Mouse (Mus musculus) MEL (cell line): ENCODE measurements around the gene Mdga1.

Experiments used
- CTCF ChIP-seq, 3 experiments: IDR thresholded peaks in 2 of 3; conservative IDR thresholded peaks in 1 of 3; 2 replicates each; pipeline ENCODE4 v1.5.1; 2011 to 2012; ENCODE audit warnings: low read length in 3 of 3, low read depth in 2 of 3, mild to moderate bottlenecking in 2 of 3, improper control_type of control experiment in 1 of 3, inconsistent platforms in 1 of 3, mixed read lengths in 1 of 3, moderate library complexity in 1 of 3; ENCODE audit not compliant: control insufficient read depth in 1 of 3, insufficient read depth in 1 of 3, poor library complexity in 1 of 3, severe bottlenecking in 1 of 3
- GATA1 ChIP-seq: IDR thresholded peaks from 2 replicates; pipeline ENCODE4 v1.6.1; 2011; ENCODE audit warnings: low read depth, low read length, improper control_type of control experiment
- KAT2A ChIP-seq: conservative IDR thresholded peaks from 2 replicates; pipeline ENCODE4 v1.6.1; 2012; ENCODE audit warnings: low read depth, low read length, improper control_type of control experiment, inconsistent platforms
- MAFK ChIP-seq: IDR thresholded peaks from 2 replicates; pipeline ENCODE4 v1.6.1; 2011; ENCODE audit warnings: low read depth, mild to moderate bottlenecking, low read length, improper control_type of control experiment, borderline replicate concordance
- RAD21 ChIP-seq: IDR thresholded peaks from 2 replicates; pipeline ENCODE4 v1.6.1; 2011; ENCODE audit warnings: mild to moderate bottlenecking, low read depth, low read length, improper control_type of control experiment
- RCOR1 ChIP-seq: IDR thresholded peaks from 2 replicates; pipeline ENCODE4 v1.6.1; 2012; ENCODE audit warnings: low read depth, mild to moderate bottlenecking, inconsistent platforms, low read length, improper control_type of control experiment
- USF1 ChIP-seq: IDR thresholded peaks from 2 replicates; pipeline ENCODE4 v1.6.1; 2014; ENCODE audit warnings: low read depth, mild to moderate bottlenecking, inconsistent platforms, low read length, improper control_type of control experiment, moderate library complexity
- USF2 ChIP-seq, 2 experiments: IDR thresholded peaks; 2 replicates each; pipeline ENCODE4 v1.6.1; 2011 to 2012; ENCODE audit warnings: improper control_type of control experiment in 2 of 2, low read length in 2 of 2, borderline replicate concordance in 1 of 2, inconsistent platforms in 1 of 2, low read depth in 1 of 2, mild to moderate bottlenecking in 1 of 2; ENCODE audit not compliant: insufficient read depth in 1 of 2
- ZMIZ1 ChIP-seq: IDR thresholded peaks from 2 replicates; pipeline ENCODE4 v1.6.1; 2012; ENCODE audit warnings: low read depth, mild to moderate bottlenecking, inconsistent platforms, low read length, improper control_type of control experiment, moderate library complexity

- TF ChIP-seq RAD21 (no peak), KAT2A (no peak), GATA1 (no peak), USF2 (IDR thresholded peaks at IDR 0.05; ENCODE audit: borderline replicate concordance in 1 of 2, insufficient read depth in 1 of 2, low read depth in 1 of 2, low read length in 2 of 2) (no peak), CTCF (IDR thresholded peaks at IDR 0.05 in 2 of 3, conservative IDR thresholded peaks at IDR 0.05 in 1 of 3; ENCODE audit: control insufficient read depth in 1 of 3, insufficient read depth in 1 of 3, low read depth in 2 of 3, low read length in 3 of 3, poor library complexity in 1 of 3, severe bottlenecking in 1 of 3) (no peak), ZMIZ1 (no peak), MAFK (no peak), USF1 (no peak), RCOR1 (no peak)
Observed at GRCm38 (mm10) chr17:29838029-29838428, 131.9 kb downstream of the Mdga1 start.
